9 mouse cellular contexts compared by ENCODE assay signal in the genomic region with DNA sequence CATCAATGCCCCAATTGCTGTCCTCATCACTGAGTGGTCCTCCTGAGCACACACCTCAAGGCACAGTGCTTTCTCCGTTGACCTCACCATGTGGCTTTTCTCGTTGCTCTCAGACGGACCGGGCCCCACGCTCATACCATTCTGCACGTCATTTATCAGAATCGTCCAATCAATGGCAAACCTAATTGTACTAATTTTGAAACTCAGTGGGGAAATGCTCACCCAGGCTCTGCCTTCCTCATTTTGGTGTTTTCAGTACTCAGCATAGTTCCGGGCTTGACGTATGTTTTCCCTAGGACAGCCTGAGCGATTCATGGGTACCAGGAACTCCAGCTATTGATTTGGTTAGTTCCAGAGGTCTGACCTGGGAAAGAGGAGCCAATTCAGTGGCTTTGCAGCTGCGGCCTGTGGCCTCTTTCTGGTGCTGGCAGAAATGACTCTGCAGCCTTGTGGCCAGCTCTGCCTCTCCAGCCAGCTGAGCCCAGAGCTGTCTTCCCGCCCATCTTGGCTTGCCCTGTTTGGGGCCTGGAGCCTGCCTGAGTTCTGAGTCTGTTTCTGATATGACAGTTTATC. TPM values are rescaled to one million over a fixed set of nuclear protein-coding genes. Genes with fewer than 3 reads are reported as not detected.
DNase-seq lines count a peak whose midpoint lies in the region; ATAC-seq and TF ChIP-seq lines count a peak whose summit lies in the region.
"Had no signal": no experiment of that assay in that cellular context is flagged by ENCODE, and none has a peak within 500 bp of the region (broad histone marks: within the 10 kb centered on the region; RNA-seq: fewer than 3 reads in every experiment).

No protein-coding gene starts in this region.

- H3K4me2 ChIP-seq in midbrain, embryonic 14.5 days (ENCODE audit: low read length) = no peak overlapping the region
- no peak overlapping the region for H3K4me2 ChIP-seq in forebrain, embryonic 11.5 days (ENCODE audit: low read depth, low read length, severe bottlenecking)
- H3K4me2 ChIP-seq: embryonic facial prominence, embryonic 12.5 days; hindbrain, embryonic 14.5 days had no signal

- H3K9me3 ChIP-seq in midbrain, embryonic 14.5 days (ENCODE audit: control insufficient read depth, low read length) = no peaks in the 10 kb centered on the region
- H3K9me3 ChIP-seq in forebrain, embryonic 11.5 days (ENCODE audit: control insufficient read depth, low read length) = no peaks in the 10 kb centered on the region
- H3K9me3 ChIP-seq: embryonic facial prominence, embryonic 12.5 days had no signal

- no peaks in the 10 kb centered on the region; the same call in 1 of the 2 replicates for H3K27me3 ChIP-seq in heart, adult 2 months (ENCODE audit: control insufficient read depth, insufficient read depth, low read length)
- no peaks in the 10 kb centered on the region for H3K27me3 ChIP-seq in midbrain, embryonic 14.5 days (ENCODE audit: control insufficient read depth, insufficient read depth, low read length)
- H3K27me3 ChIP-seq in forebrain, embryonic 11.5 days (ENCODE audit: control insufficient read depth, insufficient read depth, low read length) = no peaks in the 10 kb centered on the region
- H3K27me3 ChIP-seq: embryonic facial prominence, embryonic 12.5 days had no signal

- no peak overlapping the region for H3K4me3 ChIP-seq in brown adipose tissue, adult 24 weeks (ENCODE audit: insufficient read depth, low read depth, low read length)
- no peak overlapping the region for H3K4me3 ChIP-seq in heart, adult 2 months
- H3K4me3 ChIP-seq in midbrain, embryonic 14.5 days (replicated peaks; ENCODE audit: low read depth, low read length) = no peak overlapping the region
- H3K4me3 ChIP-seq in forebrain, embryonic 11.5 days (ENCODE audit: low read depth, low read length) = no peak overlapping the region
- H3K4me3 ChIP-seq: embryonic facial prominence, embryonic 12.5 days had no signal

- DNase-seq in lung, adult 18-20 months = peak; percentile 6 to 20
- no peak for DNase-seq in lung, postnatal 4 days
- DNase-seq in heart, adult 2 months = peak; percentile 66 to 67
- peak; percentile 26 to 54 for DNase-seq in monocyte, adult 2 months (ENCODE audit: low read depth in 1 of 2, low spot score in 2 of 2)
- no peak for DNase-seq in midbrain, embryonic 14.5 days
- DNase-seq in forebrain, embryonic 11.5 days (ENCODE audit: low spot score) = no peak

- no peak for TF ChIP-seq POLR2A in heart, adult 2 months (IDR thresholded peaks at IDR 0.05; ENCODE audit: insufficient read depth, low read depth, low read length)

- no peak for TF ChIP-seq EP300 in heart, adult 2 months (IDR thresholded peaks at IDR 0.05; ENCODE audit: insufficient read depth, low read depth, low read length)

- no peak for ATAC-seq in midbrain, embryonic 14.5 days (ENCODE audit: low FRiP score, low TSS enrichment)
- ATAC-seq in forebrain, embryonic 11.5 days (replicated peaks; ENCODE audit: low FRiP score) = no peak

- no peak overlapping the region for H3K9ac ChIP-seq in heart, adult 2 months (ENCODE audit: low read depth, low read length)
- no peak overlapping the region for H3K9ac ChIP-seq in midbrain, embryonic 14.5 days (replicated peaks; ENCODE audit: low read length)
- H3K9ac ChIP-seq in forebrain, embryonic 11.5 days (ENCODE audit: low read length) = no peak overlapping the region
- H3K9ac ChIP-seq: embryonic facial prominence, embryonic 12.5 days; hindbrain, embryonic 14.5 days had no signal

- no peaks in the 10 kb centered on the region for H3K4me1 ChIP-seq in brown adipose tissue, adult 24 weeks (ENCODE audit: control insufficient read depth, insufficient read depth, insufficient read length, low read length)
- H3K4me1 ChIP-seq in heart, adult 2 months (ENCODE audit: control insufficient read depth, insufficient read depth, low read length) = peaks cover 2% of the 10 kb centered on the region; the same call in 1 of the 2 replicates
- H3K4me1 ChIP-seq in midbrain, embryonic 14.5 days (ENCODE audit: control insufficient read depth, insufficient read depth, low read length) = peaks cover 15% of the 10 kb centered on the region
- no peaks in the 10 kb centered on the region for H3K4me1 ChIP-seq in forebrain, embryonic 11.5 days (replicated peaks; ENCODE audit: control insufficient read depth, insufficient read depth, low read length)
- H3K4me1 ChIP-seq: embryonic facial prominence, embryonic 12.5 days had no signal

- 75% methylated on average over 12 of the region's 12 CpGs for whole genome bisulfite sequencing in heart, adult 2 months
- 92% methylated on average over 12 of the region's 12 CpGs for WGBS in midbrain, embryonic 14.5 days
- 92% methylated on average over 12 of the region's 12 CpGs for WGBS in forebrain, embryonic 11.5 days

- TF ChIP-seq CTCF in heart, adult 2 months (IDR thresholded peaks at IDR 0.05) = no peak

- no peaks in the 10 kb centered on the region for H3K36me3 ChIP-seq in heart, adult 2 months (ENCODE audit: control insufficient read depth, insufficient read depth, low read length)
- H3K36me3 ChIP-seq in midbrain, embryonic 14.5 days (ENCODE audit: control insufficient read depth, insufficient read depth, low read length) = no peaks in the 10 kb centered on the region
- no peaks in the 10 kb centered on the region for H3K36me3 ChIP-seq in forebrain, embryonic 11.5 days (ENCODE audit: control insufficient read depth, insufficient read depth, low read length)
- H3K36me3 ChIP-seq: embryonic facial prominence, embryonic 12.5 days had no signal

- intact Hi-C loops in heart, adult 2 months (cut with DNase I) = no loop called here

- peak overlapping the region; percentile 60 for H3K27ac ChIP-seq in brown adipose tissue, adult 24 weeks (replicated peaks; ENCODE audit: low read depth, low read length)
- no peak overlapping the region for H3K27ac ChIP-seq in heart, adult 2 months
- H3K27ac ChIP-seq in midbrain, embryonic 14.5 days (replicated peaks; ENCODE audit: low read depth, low read length) = no peak overlapping the region
- H3K27ac ChIP-seq in forebrain, embryonic 11.5 days (ENCODE audit: low read depth, low read length) = no peak overlapping the region
- H3K27ac ChIP-seq: embryonic facial prominence, embryonic 12.5 days; hindbrain, embryonic 14.5 days had no signal

- no peaks in the 10 kb centered on the region for H3K79me2 ChIP-seq in heart, adult 2 months (replicated peaks; ENCODE audit: control insufficient read depth, insufficient read depth, low read length)

RNA-seq across cellular contexts. Expression of gene Jph4, which starts 30.2 kb away (rescaled TPM):
- not detected in 2 replicates for polyA plus RNA-seq in brown adipose tissue, adult 24 weeks (2012; ENCODE audit: insufficient read depth, insufficient read length, missing spikeins)
- under 1 TPM in 1 of 2 experiments, not detected in 1; 0.23 TPM for total RNA-seq in heart, adult 2 months (2021)
- 0.25 and 0.32 TPM in 2 replicates for polyA plus RNA-seq in heart, adult 2 months (2012; rRNA removed)
- polyA plus RNA-seq in midbrain, embryonic 14.5 days (2014; fragmentation: Nextera tagmentation; extraction: Ambion mirVana) = 31.1 and 38.9 TPM in 2 replicates
- 2.9 and 3.7 TPM in 2 replicates for polyA plus RNA-seq in forebrain, embryonic 11.5 days (2014; fragmentation: Nextera tagmentation; extraction: Ambion mirVana)

RNA-seq across cellular contexts. Expression of gene Ap1g2, which starts 40.5 kb away (rescaled TPM):
- 16.9 and 20.8 TPM in 2 replicates for polyA plus RNA-seq in brown adipose tissue, adult 24 weeks (2012; ENCODE audit: insufficient read depth, insufficient read length, missing spikeins)
- 1 to 10 TPM; 5.3 to 5.6 TPM for total RNA-seq in heart, adult 2 months (2021)
- polyA plus RNA-seq in heart, adult 2 months (2012; rRNA removed) = 8.2 and 10.2 TPM in 2 replicates
- polyA plus RNA-seq in midbrain, embryonic 14.5 days (2014; fragmentation: Nextera tagmentation; extraction: Ambion mirVana) = 6.8 and 7.6 TPM in 2 replicates
- 13.9 and 14.8 TPM in 2 replicates for polyA plus RNA-seq in forebrain, embryonic 11.5 days (2014; fragmentation: Nextera tagmentation; extraction: Ambion mirVana)

RNA-seq across cellular contexts. Expression of gene Thtpa, which starts 52.3 kb away (rescaled TPM):
- 9.0 and 15.6 TPM in 2 replicates for polyA plus RNA-seq in brown adipose tissue, adult 24 weeks (2012; ENCODE audit: insufficient read depth, insufficient read length, missing spikeins)
- 10 to 100 TPM; 10.7 to 13.4 TPM for total RNA-seq in heart, adult 2 months (2021)
- 8.2 and 9.7 TPM in 2 replicates for polyA plus RNA-seq in heart, adult 2 months (2012; rRNA removed)
- 27.9 and 33.7 TPM in 2 replicates for polyA plus RNA-seq in midbrain, embryonic 14.5 days (2014; fragmentation: Nextera tagmentation; extraction: Ambion mirVana)
- polyA plus RNA-seq in forebrain, embryonic 11.5 days (2014; fragmentation: Nextera tagmentation; extraction: Ambion mirVana) = 28.6 and 31.1 TPM in 2 replicates

RNA-seq across cellular contexts. Expression of gene Zfhx2, which starts 54.8 kb away (rescaled TPM):
- polyA plus RNA-seq in brown adipose tissue, adult 24 weeks (2012; ENCODE audit: insufficient read depth, insufficient read length, missing spikeins) = 2.3 and 2.5 TPM in 2 replicates
- total RNA-seq in heart, adult 2 months (2021) = 1 to 10 TPM; 3.9 to 4.1 TPM
- 1.1 and 1.3 TPM in 2 replicates for polyA plus RNA-seq in heart, adult 2 months (2012; rRNA removed)
- 24.9 and 28.4 TPM in 2 replicates for polyA plus RNA-seq in midbrain, embryonic 14.5 days (2014; fragmentation: Nextera tagmentation; extraction: Ambion mirVana)
- 15.9 TPM in 2 replicates for polyA plus RNA-seq in forebrain, embryonic 11.5 days (2014; fragmentation: Nextera tagmentation; extraction: Ambion mirVana)

Comparison
In these comparisons a context has a peak if more than half of its experiments do, and no peak if none do; other contexts are left out.
1. DNase-seq: peak in lung, adult 18-20 months (2 of 2), heart, adult 2 months (2 of 2) and monocyte, adult 2 months (2 of 2); none in lung, postnatal 4 days (0 of 2), midbrain, embryonic 14.5 days (single experiment) and forebrain, embryonic 11.5 days (single experiment).